Mouse (Mus musculus): ENCODE results near the gene Gas2l2.
A peak's percentile ranks its signal among the peaks of the same experiment; 100 is the strongest.

The Gas2l2 gene

GRCm38 (mm10) chr11:83429355-83429754 is at the start of gene Gas2l2:
Gas2l2 (minus strand) TSS chr11:83429455.
- DNase-seq (ENCODE audit: low read depth, low spot score), result no peak

- DNase-seq (ENCODE audit: low read depth, low spot score), result no peak
These were observed 44.2 kb upstream of the Gas2l2 start for GRCm38 (mm10) chr11:83473235-83474016.

GRCm38 (mm10) chr11:83472324-83473234 is 43.3 kb upstream of the Gas2l2 start, which contains the start of gene Taf15:
Taf15 (plus strand) TSS chr11:83473086.
- DNase-seq (ENCODE audit: low read depth, low spot score), result peak; percentile 99

DNA sequence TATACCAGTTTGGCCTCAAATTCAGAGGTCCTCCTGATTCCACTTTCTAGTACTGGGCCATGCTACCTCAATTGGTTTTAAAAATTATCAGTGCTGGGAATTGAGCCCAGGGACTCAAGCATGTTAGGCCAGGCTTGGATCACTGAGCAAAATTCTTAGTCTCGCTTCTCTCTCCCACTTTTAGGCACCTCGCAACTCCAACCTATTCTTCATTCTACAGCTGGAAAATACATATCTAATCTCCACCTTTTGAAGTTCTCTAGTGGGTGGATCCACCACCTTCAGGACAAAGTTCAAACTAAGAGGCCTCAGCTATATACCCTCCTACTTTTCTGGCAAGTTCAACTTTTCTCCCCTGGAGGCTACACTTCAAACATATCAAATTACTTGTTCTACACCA is 42.5 kb upstream of the Gas2l2 start:
- DNase-seq (ENCODE audit: low read depth, low spot score), result no peak

DNA sequence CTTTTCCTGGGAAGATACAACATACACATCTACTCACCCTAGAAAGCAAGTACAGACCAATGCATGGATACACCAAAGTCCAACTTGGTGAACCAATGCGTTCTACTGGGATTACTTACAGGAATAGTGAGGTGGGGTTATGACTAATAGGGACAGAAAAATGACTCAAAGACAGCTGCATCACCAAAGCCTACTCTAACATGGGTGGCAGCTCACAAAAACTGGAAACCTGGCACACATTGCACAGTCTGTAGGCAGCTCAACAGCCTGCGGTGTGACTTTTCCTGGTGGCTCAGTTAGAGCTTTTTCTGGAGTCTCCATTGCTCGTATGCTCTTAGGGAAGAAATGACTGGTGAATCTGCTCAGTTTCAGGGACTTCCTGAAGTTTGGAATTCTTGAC is 39.5 kb upstream of the Gas2l2 start:
- DNase-seq (ENCODE audit: low read depth, low spot score), result peak; percentile 38

GRCm38 (mm10) chr11:83467120-83467652 is 37.9 kb upstream of the Gas2l2 start:
- no peak for DNase-seq (ENCODE audit: low read depth, low spot score)

GRCm38 (mm10) chr11:83465976-83466375 is 36.7 kb upstream of the Gas2l2 start:
- DNase-seq (ENCODE audit: low read depth, low spot score), result no peak

GRCm38 (mm10) chr11:83462711-83463244 is 33.5 kb upstream of the Gas2l2 start, which contains the start of gene Mmp28:
Mmp28 (minus strand) TSS chr11:83463071.
- DNase-seq (ENCODE audit: low read depth, low spot score), result no peak

GRCm38 (mm10) chr11:83461462-83462027 is 32.3 kb upstream of the Gas2l2 start:
- no peak for DNase-seq (ENCODE audit: low read depth, low spot score)

DNA sequence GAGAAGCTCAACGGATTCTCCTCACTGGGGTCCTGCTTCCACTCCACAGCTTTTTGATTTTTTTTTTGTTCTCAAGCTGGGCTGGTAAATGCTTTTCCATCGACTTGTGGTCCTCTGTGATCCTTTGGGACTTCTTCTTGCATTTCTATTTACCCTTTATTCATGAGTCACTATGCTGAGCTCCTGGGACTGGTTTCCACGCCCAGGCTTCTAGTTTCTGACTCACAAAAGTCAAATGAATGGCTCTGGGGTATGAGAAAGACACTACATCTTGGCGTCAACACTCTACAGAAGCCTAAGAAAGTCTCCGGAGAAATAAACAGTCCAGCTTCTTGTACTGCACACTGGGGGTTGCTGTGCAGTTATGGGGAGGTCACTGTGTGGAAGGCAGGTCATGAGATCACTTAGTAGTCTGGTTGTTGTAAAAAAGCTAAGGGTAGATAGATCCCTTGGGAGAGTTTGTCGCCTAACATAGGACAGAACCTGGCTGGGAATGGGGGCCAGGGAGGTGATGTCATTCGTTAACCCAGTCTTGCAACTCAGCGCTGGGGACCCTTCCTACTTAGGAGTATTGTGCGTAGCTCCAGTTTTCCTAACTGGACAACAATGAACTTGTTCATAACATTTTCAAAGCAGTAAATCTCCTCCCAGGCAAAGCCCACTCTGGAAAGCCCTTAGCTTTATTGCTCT is 28.8 kb upstream of the Gas2l2 start:
- no peak for DNase-seq (ENCODE audit: low read depth, low spot score)

DNA sequence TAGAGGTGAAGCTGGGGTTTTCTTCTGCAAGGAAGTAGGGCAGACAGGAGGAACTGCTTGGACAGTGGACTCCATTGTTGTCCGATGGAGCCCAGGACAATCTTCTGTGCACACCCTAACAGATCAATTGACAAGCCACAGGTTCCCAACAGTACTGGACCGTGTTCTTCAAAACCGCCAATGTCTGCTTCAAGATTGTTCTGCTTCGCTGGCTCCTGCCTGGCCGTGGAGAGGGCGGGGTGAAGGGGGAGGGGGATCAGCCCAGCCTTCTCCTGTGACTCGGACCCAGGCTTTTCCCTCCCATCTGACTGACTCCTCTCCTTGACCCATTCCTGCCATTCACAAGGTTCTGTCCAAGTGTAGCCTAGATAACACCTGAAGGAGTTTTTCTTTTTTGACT is 28.0 kb upstream of the Gas2l2 start:
- no peak for DNase-seq (ENCODE audit: low read depth, low spot score)

- DNase-seq (ENCODE audit: low read depth, low spot score), result no peak
These were observed 26.4 kb upstream of the Gas2l2 start for GRCm38 (mm10) chr11:83455608-83456007.

DNA sequence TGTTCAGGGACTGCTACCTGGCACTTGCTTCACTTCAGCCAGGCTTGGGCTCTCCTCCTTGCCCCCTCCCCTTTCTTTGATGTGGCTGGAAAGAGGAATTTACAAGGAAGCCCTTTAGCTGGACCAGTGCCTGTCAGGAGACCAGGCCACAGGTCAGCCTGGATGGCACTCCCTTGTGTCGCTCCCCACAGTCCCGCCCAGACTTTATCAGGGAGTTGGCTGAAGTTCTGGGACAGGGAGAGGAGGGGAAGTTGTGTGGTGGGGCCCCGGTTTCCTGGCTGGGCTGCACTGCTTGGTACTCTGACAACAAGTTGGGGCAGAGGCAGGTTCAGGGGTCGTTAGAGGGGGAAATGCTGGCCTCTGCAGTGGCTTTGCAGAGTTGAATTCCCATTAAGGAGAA is 25.3 kb upstream of the Gas2l2 start:
- DNase-seq (ENCODE audit: low read depth, low spot score), result no peak

GRCm38 (mm10) chr11:83451281-83451680 is 22.0 kb upstream of the Gas2l2 start:
- DNase-seq (ENCODE audit: low read depth, low spot score), result no peak

DNA sequence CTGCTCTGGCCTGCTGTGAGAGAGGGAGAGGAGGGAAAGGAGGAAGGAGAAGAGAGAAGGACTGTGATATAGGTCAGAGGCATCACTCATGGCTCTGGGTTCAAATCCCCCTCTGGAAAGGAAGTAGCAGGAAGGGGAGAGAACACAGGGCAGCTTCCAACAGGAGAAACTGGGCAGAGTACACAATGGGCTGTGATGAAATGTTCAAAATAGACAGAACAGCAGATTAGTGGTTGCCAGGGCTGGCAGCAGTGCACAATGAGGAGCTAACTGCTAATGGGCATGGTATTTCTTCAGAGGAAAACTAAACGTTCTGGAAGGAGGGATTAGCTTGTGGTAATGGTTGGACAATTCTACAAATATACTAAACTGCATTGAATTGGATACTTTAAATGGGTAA is 21.3 kb upstream of the Gas2l2 start:
- no peak for DNase-seq (ENCODE audit: low read depth, low spot score)

- DNase-seq (ENCODE audit: low read depth, low spot score), result no peak
These were observed 20.0 kb upstream of the Gas2l2 start for GRCm38 (mm10) chr11:83449298-83449697.

DNA sequence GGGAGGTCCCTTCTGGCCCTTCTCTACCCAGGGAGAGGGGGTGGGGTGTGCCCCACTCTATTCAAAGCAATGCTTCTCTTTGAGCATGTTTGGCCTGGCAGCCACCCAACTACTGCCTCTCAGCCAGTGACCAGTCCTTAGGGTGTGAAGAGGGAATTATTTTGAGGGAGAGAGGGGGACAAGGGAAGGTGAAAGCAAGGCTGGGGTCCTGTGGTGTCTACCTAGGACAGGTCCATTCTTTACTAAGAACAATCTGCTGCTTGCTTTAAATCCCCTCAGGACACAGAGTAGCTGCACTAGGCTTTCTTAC is 19.6 kb upstream of the Gas2l2 start:
- DNase-seq (ENCODE audit: low read depth, low spot score), result no peak

DNA sequence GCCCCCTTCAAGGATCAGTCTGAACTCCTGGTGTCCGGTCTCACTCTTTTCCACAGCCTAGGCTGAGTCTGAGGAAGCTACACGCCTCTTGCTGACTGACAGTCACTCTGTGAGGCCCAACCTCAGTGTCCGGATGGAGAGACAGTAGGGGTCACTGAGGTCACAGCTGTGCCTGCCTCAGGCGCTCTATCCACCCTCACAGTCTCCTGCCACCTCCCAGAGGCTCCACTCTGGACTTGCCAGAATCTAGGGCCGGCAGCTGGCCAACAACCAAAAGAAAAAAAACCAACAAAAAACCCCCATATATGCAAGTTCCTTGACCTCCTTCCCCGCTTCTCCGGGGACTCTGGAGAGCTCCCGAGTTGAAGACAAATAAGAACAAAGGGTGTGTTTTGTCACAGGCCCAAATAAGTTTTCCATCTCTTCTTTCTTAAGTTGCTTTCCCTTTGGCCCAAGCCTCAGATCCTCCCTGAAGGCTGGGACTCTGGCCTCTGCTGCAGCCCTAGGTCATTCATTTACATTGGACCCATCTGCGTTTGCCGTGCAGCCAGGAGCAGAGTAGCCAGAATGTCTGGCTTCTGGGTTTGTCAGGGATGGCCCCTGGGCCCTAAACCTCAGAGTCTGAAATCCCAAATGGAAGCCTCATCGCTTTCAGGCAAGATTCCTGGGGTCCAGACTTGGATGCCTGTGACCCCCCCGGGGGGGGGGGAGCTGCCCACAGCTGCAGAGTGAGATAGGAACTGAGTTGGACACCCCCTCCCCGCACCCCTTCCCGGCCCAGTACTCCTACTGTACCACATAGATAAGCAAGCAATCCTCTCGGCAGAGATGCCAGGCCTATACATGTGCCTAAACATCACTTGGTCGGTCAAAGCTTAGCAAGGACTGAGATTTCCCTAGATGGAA is 19.0 kb upstream of the Gas2l2 start:
- no peak for DNase-seq (ENCODE audit: low read depth, low spot score)

- no peak for DNase-seq (ENCODE audit: low read depth, low spot score)
These were observed 18.4 kb upstream of the Gas2l2 start for GRCm38 (mm10) chr11:83447612-83448011.

- DNase-seq (ENCODE audit: low read depth, low spot score), result no peak
These were observed 15.7 kb upstream of the Gas2l2 start for GRCm38 (mm10) chr11:83445001-83445400.
